Mouse (Mus musculus): ENCODE results near the gene Kcnv2.

Gene Kcnv2

GRCm38 (mm10) chr19:27366113-27366746 is 43.8 kb downstream of the Kcnv2 start:
- no peak for DNase-seq

- DNase-seq, result peak; percentile 20
Observed at GRCm38 (mm10) chr19:27369461-27370135, 47.2 kb downstream of the Kcnv2 start.

GRCm38 (mm10) chr19:27370174-27370573 is 47.8 kb downstream of the Kcnv2 start:
- DNase-seq, result no peak

- DNase-seq, result no peak
Observed at GRCm38 (mm10) chr19:27370784-27371183, 48.4 kb downstream of the Kcnv2 start.

GRCm38 (mm10) chr19:27379712-27380401 is 57.5 kb downstream of the Kcnv2 start:
- no peak for DNase-seq

GRCm38 (mm10) chr19:27382131-27382530 is 59.7 kb downstream of the Kcnv2 start:
- DNase-seq, result no peak

GRCm38 (mm10) chr19:27383266-27383665 is 60.9 kb downstream of the Kcnv2 start:
- no peak for DNase-seq

- no peak for DNase-seq
Observed at GRCm38 (mm10) chr19:27385304-27385703, 62.9 kb downstream of the Kcnv2 start.
